Mouse (Mus musculus): ENCODE measurements at regions not wholly inside any gene's neighbourhood (a gene's known extent, or its start where the extent isn't known, plus 50 kb on each side); places are given as distances from the start of the nearest gene placed in this dataset.

GRCm38 (mm10) chr13:102627786-102628185 is 65.6 kb upstream of the Cd180 start:
- TF ChIP-seq CTCF (IDR thresholded peaks at IDR 0.05) (no peak), EP300 (IDR thresholded peaks at IDR 0.05) (no peak)
